Comparison of ENCODE assay signal across 8 mouse cellular contexts in the genomic region with DNA sequence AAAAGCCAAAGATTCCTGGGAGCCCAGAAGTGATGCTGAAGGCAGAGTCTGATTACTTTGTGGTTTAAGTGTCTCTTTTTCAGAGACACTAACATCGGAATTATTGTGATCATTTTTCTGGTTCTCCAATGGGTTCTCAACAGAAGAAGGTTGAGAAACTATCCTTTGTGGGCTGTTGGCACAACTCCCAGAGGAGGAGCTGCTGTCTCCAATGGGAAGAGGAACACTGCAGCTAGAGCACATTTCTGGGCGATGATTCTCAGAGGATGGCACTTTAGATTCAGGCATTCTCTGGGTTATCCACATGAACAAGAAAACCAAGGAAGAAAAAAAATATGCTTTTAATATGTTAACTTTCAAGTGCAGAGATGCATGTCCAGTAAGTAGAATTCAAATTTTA.
"Had no signal": no experiment of that assay in that cellular context is flagged by ENCODE, and none has a peak within 500 bp of the region (broad histone marks: within the 10 kb centered on the region; RNA-seq: fewer than 3 reads in every experiment).

No protein-coding gene starts in this region.

- DNase-seq: kidney, adult 18-20 months; kidney, postnatal 14 days; left cerebral cortex, postnatal 4 days; lung, postnatal 36 days; midbrain, embryonic 14.5 days; right cerebral cortex, postnatal 4 days; spleen, adult 18-20 months; thymus, postnatal 4 days had no signal
